Mouse (Mus musculus): Measurements from ENCODE around the gene Ephx1.
A peak's percentile ranks its signal among the peaks of the same experiment; 100 is the strongest.

Gene Ephx1

GRCm38 (mm10) chr1:181020756-181021487, at the start of gene Ephx1:
Gene Ephx1 (minus strand): TSS chr1:181020904.
- DNase-seq (ENCODE audit: low read depth, low spot score): no peak

- DNase-seq (ENCODE audit: low read depth, low spot score): no peak
These were observed 49.0 kb upstream of the Ephx1 start for GRCm38 (mm10) chr1:181069671-181070070.

- no peak for DNase-seq (ENCODE audit: low read depth, low spot score)
These were observed 47.6 kb upstream of the Ephx1 start for GRCm38 (mm10) chr1:181068344-181068743.

GRCm38 (mm10) chr1:181064648-181065047, 43.9 kb upstream of the Ephx1 start:
- no peak for DNase-seq (ENCODE audit: low read depth, low spot score)

- DNase-seq (ENCODE audit: low read depth, low spot score): no peak
These were observed 43.3 kb upstream of the Ephx1 start for GRCm38 (mm10) chr1:181063991-181064390.

GRCm38 (mm10) chr1:181061784-181062485, 41.2 kb upstream of the Ephx1 start:
- DNase-seq (ENCODE audit: low read depth, low spot score): no peak

- no peak for DNase-seq (ENCODE audit: low read depth, low spot score)
These were observed 32.2 kb upstream of the Ephx1 start for GRCm38 (mm10) chr1:181052898-181053297.

- DNase-seq (ENCODE audit: low read depth, low spot score): no peak
These were observed 30.2 kb upstream of the Ephx1 start, which contains the start of gene 9130409I23Rik for GRCm38 (mm10) chr1:181050937-181051336. Gene 9130409I23Rik (plus strand): TSS chr1:181051237.

GRCm38 (mm10) chr1:181049328-181049842, 28.7 kb upstream of the Ephx1 start:
- DNase-seq (ENCODE audit: low read depth, low spot score): peak; percentile 30

- DNase-seq (ENCODE audit: low read depth, low spot score): no peak
These were observed 26.8 kb upstream of the Ephx1 start for GRCm38 (mm10) chr1:181047520-181047919.

GRCm38 (mm10) chr1:181039652-181040051, 18.9 kb upstream of the Ephx1 start:
- DNase-seq (ENCODE audit: low read depth, low spot score): peak; percentile 78

GRCm38 (mm10) chr1:181037623-181038022, 16.9 kb upstream of the Ephx1 start:
- DNase-seq (ENCODE audit: low read depth, low spot score): no peak

- peak; percentile 52 for DNase-seq (ENCODE audit: low read depth, low spot score)
These were observed 14.5 kb upstream of the Ephx1 start for GRCm38 (mm10) chr1:181035015-181035778.

- peak; percentile 96 for DNase-seq (ENCODE audit: low read depth, low spot score)
These were observed 1.6 kb upstream of the Ephx1 start for GRCm38 (mm10) chr1:181022265-181022664.

- DNase-seq (ENCODE audit: low read depth, low spot score): no peak
These were observed 773 bp upstream of the Ephx1 start for GRCm38 (mm10) chr1:181021488-181021865.

- DNase-seq (ENCODE audit: low read depth, low spot score): no peak
These were observed 2.7 kb downstream of the Ephx1 start for GRCm38 (mm10) chr1:181017890-181018420.

GRCm38 (mm10) chr1:181017212-181017711, 3.4 kb downstream of the Ephx1 start:
- DNase-seq (ENCODE audit: low read depth, low spot score): peak; percentile 87

GRCm38 (mm10) chr1:181016532-181017131, 4.1 kb downstream of the Ephx1 start:
- peak; percentile 75 for DNase-seq (ENCODE audit: low read depth, low spot score)

- no peak for DNase-seq (ENCODE audit: low read depth, low spot score)
These were observed 4.7 kb downstream of the Ephx1 start for GRCm38 (mm10) chr1:181016045-181016444.

GRCm38 (mm10) chr1:181015558-181015957, 5.1 kb downstream of the Ephx1 start:
- DNase-seq (ENCODE audit: low read depth, low spot score): no peak
